Mouse (Mus musculus) limb, embryonic 10.5 days (tissue): ENCODE data around the gene Acvr1b. TPM values are rescaled to one million over a fixed set of nuclear protein-coding genes. Genes with fewer than 3 reads are reported as not detected.

Experiments
- DNase-seq: peaks from one replicate; pipeline ENCODE4 v3.0.0-alpha.2; 2017; ENCODE audit warnings: low spot score
- H3K27ac ChIP-seq: fragments of 300-500 bp; sonication (generic); 2 replicates; pipeline ENCODE4 v1.5.1; 2016; ENCODE audit warnings: mild to moderate bottlenecking
- H3K27me3 ChIP-seq: fragments of 300-500 bp; sonication (generic); 2 replicates; pipeline ENCODE4 v1.6.1; 2016; ENCODE audit warnings: low read depth, mild to moderate bottlenecking; ENCODE audit not compliant: poor library complexity, severe bottlenecking
- H3K36me3 ChIP-seq: fragments of 300-500 bp; sonication (generic); 2 replicates; pipeline ENCODE4 v1.6.1; 2016; ENCODE audit warnings: mild to moderate bottlenecking, moderate library complexity
- H3K4me1 ChIP-seq: fragments of 300-500 bp; sonication (generic); 2 replicates; pipeline ENCODE4 v1.6.1; 2016
- H3K4me3 ChIP-seq: fragments of 300-500 bp; sonication (generic); 2 replicates; pipeline ENCODE4 v1.5.1; 2016; ENCODE audit warnings: mild to moderate bottlenecking, moderate library complexity
- H3K9me3 ChIP-seq: fragments of 300-500 bp; sonication (generic); replicated peaks from 2 replicates; pipeline ENCODE4 v1.6.1; 2016; ENCODE audit warnings: mild to moderate bottlenecking
- WGBS: fragments of 180-500 bp; shearing (Covaris S2); methylation state at CpG from one replicate; pipeline ENCODE4 v1.1.7; 2016; 5-methylcytosine and 5-hydroxymethylcytosine counted together
- polyA plus RNA-seq: library from polyadenylated mRNA; unstranded; fragments of >200 nt; fragmentation: Nextera tagmentation; extraction: Ambion mirVana; gene quantifications from 2 replicates; pipeline ENCODE4 v1.2.1, GENCODE M21; 2016

The Acvr1b gene
- polyA plus RNA-seq, 1 experiment from 2014 or later, result 5.7 TPM

DNA sequence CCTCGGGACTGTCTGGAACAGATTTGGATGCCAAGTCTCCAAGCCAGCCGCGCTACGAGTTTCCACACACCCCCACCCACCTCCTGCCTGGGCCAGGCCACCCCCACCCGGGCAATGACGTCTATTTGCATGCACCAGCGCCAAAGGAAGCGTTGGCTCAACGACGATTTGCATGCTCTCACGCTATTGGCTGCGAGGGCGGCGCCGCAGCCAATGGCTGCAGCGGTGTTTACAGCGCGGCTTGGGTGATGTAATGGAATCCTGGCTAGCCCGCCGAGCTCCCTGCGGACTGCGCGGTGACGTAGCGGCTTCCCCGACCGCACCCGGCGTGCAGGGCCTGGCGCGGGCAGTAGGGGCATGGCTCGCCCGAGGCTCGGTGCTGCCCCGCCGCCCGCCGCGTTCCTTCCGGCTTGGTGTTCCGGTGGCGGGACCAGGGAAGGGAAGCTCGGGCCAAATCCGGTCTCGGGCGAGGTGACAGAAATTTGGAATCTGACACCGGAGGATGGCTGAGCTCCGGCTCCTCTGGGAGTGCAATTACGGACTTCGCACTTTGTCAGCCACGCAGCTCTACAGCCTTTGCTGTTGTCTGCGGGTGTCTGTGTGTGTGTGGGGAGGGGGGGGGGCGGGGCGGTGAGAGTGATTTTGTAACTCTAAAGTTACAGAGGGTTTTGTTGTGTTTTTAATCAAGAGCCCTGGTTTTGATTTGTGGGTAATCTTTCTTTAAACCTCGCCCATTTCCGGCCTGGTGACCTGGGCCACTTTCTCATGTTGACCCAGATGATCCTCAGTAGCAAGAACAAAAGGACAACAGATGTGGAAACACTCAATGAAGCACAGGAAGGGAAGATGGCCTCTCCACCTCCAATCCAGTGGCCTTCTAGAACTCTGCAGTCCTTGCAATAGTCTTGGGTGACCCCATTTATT, 72.6 kb downstream of the Acvr1b start:
- H3K4me1 ChIP-seq, result peaks cover 40% of the 10 kb centered on the region
- no peaks in the 10 kb centered on the region for H3K27me3 ChIP-seq
- peak overlapping the region; percentile 56 for H3K4me3 ChIP-seq
- WGBS, result 1% methylated on average over 56 of the region's 56 CpGs
- H3K9me3 ChIP-seq, result no peaks in the 10 kb centered on the region
- peak; percentile 95 for DNase-seq
- peak overlapping the region; percentile 97 for H3K27ac ChIP-seq
- no peaks in the 10 kb centered on the region for H3K36me3 ChIP-seq

DNA sequence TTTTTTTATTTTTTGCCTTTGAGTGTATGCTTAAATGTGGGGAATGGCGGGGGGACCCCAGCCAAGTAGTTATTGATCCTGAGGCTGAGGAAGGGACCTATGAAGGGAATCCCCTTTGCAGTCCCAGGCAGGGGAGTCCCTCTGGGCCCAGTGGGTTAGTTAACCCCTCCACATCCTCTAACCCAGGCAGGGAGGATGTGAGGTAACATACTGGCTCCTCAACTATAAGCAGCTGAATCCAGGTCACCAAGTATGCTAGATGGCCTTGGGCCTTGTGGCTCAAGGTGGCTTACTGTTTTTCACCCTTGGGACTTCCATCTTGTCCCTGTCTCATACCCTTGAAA, 73.3 kb downstream of the Acvr1b start:
- Histone ChIP-seq H3K9me3 (no peaks in the 10 kb centered on the region), H3K36me3 (no peaks in the 10 kb centered on the region), H3K4me3 (peak overlapping the region; percentile 56), H3K27me3 (no peaks in the 10 kb centered on the region), H3K4me1 (peaks cover 33% of the 10 kb centered on the region), H3K27ac (peak overlapping the region; percentile 97)
- WGBS, result 76% methylated on average over 1 of the region's 1 CpGs
- DNase-seq, result no peak

GRCm38 (mm10) chr15:101248029-101248710, 74.3 kb downstream of the Acvr1b start:
- peak overlapping the region; percentile 76 for H3K27ac ChIP-seq
- H3K27me3 ChIP-seq, result no peaks in the 10 kb centered on the region; the same call in 1 of the 2 replicates
- no peaks in the 10 kb centered on the region for H3K36me3 ChIP-seq
- no peak overlapping the region for H3K4me3 ChIP-seq
- 54% methylated on average over 5 of the region's 5 CpGs for WGBS
- DNase-seq, result no peak
- peaks cover 28% of the 10 kb centered on the region for H3K4me1 ChIP-seq
- H3K9me3 ChIP-seq, result no peaks in the 10 kb centered on the region

- 86% methylated on average over 9 of the region's 9 CpGs for WGBS
- H3K4me1 ChIP-seq, result peaks cover 46% of the 10 kb centered on the region
- peaks cover 8% of the 10 kb centered on the region for H3K27me3 ChIP-seq
- no peaks in the 10 kb centered on the region for H3K9me3 ChIP-seq
- H3K4me3 ChIP-seq, result no peak overlapping the region
- H3K27ac ChIP-seq, result no peak overlapping the region
- DNase-seq, result no peak
- H3K36me3 ChIP-seq, result no peaks in the 10 kb centered on the region
Measured at GRCm38 (mm10) chr15:101250220-101250800, 76.4 kb downstream of the Acvr1b start.

GRCm38 (mm10) chr15:101251930-101252329, 78.1 kb downstream of the Acvr1b start:
- DNase-seq, result no peak
- Histone ChIP-seq H3K9me3 (no peaks in the 10 kb centered on the region), H3K4me1 (peaks cover 44% of the 10 kb centered on the region)

GRCm38 (mm10) chr15:101252614-101253013, 78.7 kb downstream of the Acvr1b start:
- Histone ChIP-seq H3K36me3 (no peaks in the 10 kb centered on the region), H3K9me3 (no peaks in the 10 kb centered on the region), H3K4me1 (peaks cover 42% of the 10 kb centered on the region), H3K27me3 (peaks cover 8% of the 10 kb centered on the region), H3K4me3 (no peak overlapping the region), H3K27ac (no peak overlapping the region)
- 88% methylated on average over 6 of the region's 6 CpGs for WGBS
- DNase-seq, result no peak

More at GRCm38 (mm10) chr15:101251930-101252329, 78.1 kb downstream of the Acvr1b start:
- H3K27ac ChIP-seq, result no peak overlapping the region
- H3K27me3 ChIP-seq, result peaks cover 8% of the 10 kb centered on the region
- no peaks in the 10 kb centered on the region for H3K36me3 ChIP-seq
- no peak overlapping the region for H3K4me3 ChIP-seq
- WGBS, result 92% methylated on average over 5 of the region's 5 CpGs

GRCm38 (mm10) chr15:101253563-101253885, 79.7 kb downstream of the Acvr1b start:
- H3K4me1 ChIP-seq, result peaks cover 35% of the 10 kb centered on the region
- peak overlapping the region; percentile 85 for H3K4me3 ChIP-seq
- H3K36me3 ChIP-seq, result no peaks in the 10 kb centered on the region
- no peaks in the 10 kb centered on the region for H3K9me3 ChIP-seq
- no peak for DNase-seq
- 36% methylated on average over 3 of the region's 3 CpGs for WGBS
- peak overlapping the region; percentile 95 for H3K27ac ChIP-seq
- peaks cover 8% of the 10 kb centered on the region for H3K27me3 ChIP-seq

GRCm38 (mm10) chr15:101253886-101254795, 80.3 kb downstream of the Acvr1b start, which contains the start of gene Nr4a1:
Nr4a1 (plus strand) TSS chr15:101254269.
- Histone ChIP-seq H3K27me3 (peaks cover 8% of the 10 kb centered on the region), H3K9me3 (no peaks in the 10 kb centered on the region), H3K4me3 (peak within 1 kb of the TSS; percentile 85), H3K36me3 (no peaks in the 10 kb centered on the region), H3K4me1 (peaks cover 35% of the 10 kb centered on the region), H3K27ac (peak within 1 kb of the TSS; percentile 95)
- 1% methylated on average over 81 of the region's 82 CpGs for WGBS
- DNase-seq, result peak; percentile 72

DNA sequence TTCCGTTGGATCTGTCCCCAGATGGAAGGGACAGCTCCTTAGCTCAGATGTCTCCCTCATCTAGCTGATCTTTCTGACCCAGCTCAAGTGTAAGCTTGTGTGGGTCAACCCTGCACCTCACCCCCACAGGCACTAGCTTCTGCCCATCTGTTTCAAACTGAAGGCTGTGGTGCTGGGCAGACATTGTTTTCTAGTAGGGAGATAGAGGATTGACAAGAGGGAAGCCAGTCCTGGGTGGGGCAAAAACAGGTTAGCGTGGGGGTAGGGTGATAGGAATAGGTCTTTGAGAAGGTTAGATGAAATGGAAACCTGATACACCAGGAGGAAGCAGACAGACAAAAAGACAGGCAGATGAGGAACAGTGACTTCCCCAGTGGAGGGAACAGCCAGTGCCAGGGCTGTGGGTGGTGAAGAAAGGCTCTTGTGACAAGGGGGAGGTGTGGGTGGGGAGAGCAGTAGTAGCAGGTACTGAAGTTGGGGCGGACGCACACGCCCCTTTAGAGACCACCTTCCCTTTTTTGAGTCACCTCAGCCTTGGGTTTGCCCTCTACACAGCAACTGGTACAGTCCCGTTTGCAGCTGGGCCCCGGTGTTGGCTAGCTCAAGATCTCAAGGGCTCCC, 82.1 kb downstream of the Acvr1b start:
- WGBS, result 87% methylated on average over 7 of the region's 7 CpGs
- Histone ChIP-seq H3K27me3 (peaks cover 8% of the 10 kb centered on the region), H3K9me3 (no peaks in the 10 kb centered on the region), H3K36me3 (no peaks in the 10 kb centered on the region), H3K4me1 (peaks cover 45% of the 10 kb centered on the region), H3K4me3 (no peak overlapping the region), H3K27ac (no peak overlapping the region)
- DNase-seq, result no peak

DNA sequence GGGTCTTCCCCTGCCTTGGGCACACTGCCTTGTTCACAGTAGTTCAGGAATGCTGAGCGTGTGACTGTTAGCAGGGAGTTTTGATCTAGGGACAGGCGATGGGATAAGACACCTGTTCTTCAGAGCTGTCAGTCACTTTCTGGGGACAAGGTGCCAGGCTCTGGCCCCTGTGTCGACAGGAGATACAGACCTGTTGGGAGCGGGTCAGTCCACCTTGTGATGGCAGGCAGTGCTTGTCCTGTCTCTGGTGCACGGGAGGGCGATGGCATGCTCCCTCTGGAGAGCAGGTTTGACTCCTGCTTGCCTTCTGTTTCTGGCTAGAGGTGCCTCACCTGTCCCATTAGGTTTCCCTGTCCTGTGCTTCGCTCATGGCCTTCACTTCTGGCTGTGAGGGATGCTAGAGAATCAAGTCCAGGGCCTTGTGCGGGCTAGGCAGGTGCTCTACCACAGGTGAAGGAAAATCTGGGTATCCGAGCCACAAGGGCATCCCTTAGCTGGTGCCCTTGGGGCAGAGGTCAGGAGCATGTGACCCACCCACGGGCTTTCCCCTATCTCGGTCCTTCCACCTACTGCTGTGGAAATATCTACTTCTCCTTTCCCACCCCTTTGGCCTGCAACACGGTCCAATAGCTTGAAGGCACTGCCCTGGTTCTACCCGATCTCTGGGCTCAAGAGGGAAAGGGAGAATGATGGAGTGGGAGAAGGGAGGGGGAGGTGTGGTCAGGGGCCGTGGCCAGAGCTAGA, 82.8 kb downstream of the Acvr1b start:
- peaks cover 52% of the 10 kb centered on the region for H3K4me1 ChIP-seq

DNA sequence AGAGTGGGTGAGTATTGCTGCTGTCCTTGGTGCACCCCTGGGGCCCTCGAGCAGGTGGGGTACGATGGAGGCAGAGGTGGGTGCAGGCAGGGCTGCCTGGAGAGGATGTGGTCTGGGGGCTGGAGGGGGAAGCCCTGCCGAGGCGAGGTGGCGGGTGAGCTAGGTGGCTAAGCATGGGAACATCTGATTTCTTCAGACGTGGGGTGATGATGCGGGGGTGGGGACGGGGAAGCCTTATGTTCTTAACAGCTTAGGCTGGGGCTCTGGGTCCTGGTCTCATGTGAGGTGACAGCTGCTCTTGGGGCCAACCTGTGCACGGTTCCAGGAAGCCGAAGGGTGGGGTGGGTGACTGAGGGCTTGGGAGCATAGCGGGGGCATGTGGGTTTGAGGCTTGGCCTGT, 84.6 kb downstream of the Acvr1b start:
- no peak for DNase-seq
- Histone ChIP-seq H3K27me3 (peaks cover 8% of the 10 kb centered on the region), H3K27ac (no peak overlapping the region), H3K9me3 (no peaks in the 10 kb centered on the region), H3K4me1 (peaks cover 59% of the 10 kb centered on the region), H3K4me3 (no peak overlapping the region), H3K36me3 (0 out of 2 replicates have a peak, but pooled peaks cover 1% of the 10 kb centered on the region)
- 83% methylated on average over 11 of the region's 11 CpGs for WGBS

More for the DNA sequence above, 82.8 kb downstream of the Acvr1b start:
- Histone ChIP-seq H3K4me3 (0 out of 2 replicates have a peak overlapping the region, but pooled peaks have one; percentile 0), H3K27me3 (peaks cover 8% of the 10 kb centered on the region), H3K27ac (no peak overlapping the region), H3K9me3 (no peaks in the 10 kb centered on the region), H3K36me3 (no peaks in the 10 kb centered on the region)
- 74% methylated on average over 14 of the region's 14 CpGs for WGBS
- DNase-seq, result no peak
